9 mouse cellular contexts compared by ENCODE assay signal in genomic region chr4:147940111-147940510, GRCm38 (mm10). TPM values are rescaled to one million over a fixed set of nuclear protein-coding genes. Genes with fewer than 3 reads are reported as not detected.
DNase-seq lines count a peak whose midpoint lies in the region; ATAC-seq lines count a peak whose summit lies in the region.
"Had no signal": no experiment of that assay in that cellular context is flagged by ENCODE, and none has a peak within 500 bp of the region (broad histone marks: within the 10 kb centered on the region; RNA-seq: fewer than 3 reads in every experiment).

No protein-coding gene starts in this region.

- DNase-seq in heart, postnatal 14 days = no peak
- DNase-seq in Muller cell, postnatal 12 days (ENCODE audit: inconsistent ontology term) = peak; percentile 79
- DNase-seq in forebrain, embryonic 14.5 days (ENCODE audit: low spot score) = peak; percentile 51
- no peak for DNase-seq in liver, embryonic 13.5 days
- no peak for DNase-seq in thymus, adult 18-20 months
- no peak for DNase-seq in urinary bladder, postnatal 4 days (ENCODE audit: low spot score in 2 of 2)
- no peak for DNase-seq in adrenal gland, adult 2 months

- 0 out of 4 replicates have a peak overlapping the region, but pooled peaks of 1 of the 2 experiments have one; percentile 95 for H3K4me3 ChIP-seq in heart, embryonic 14.5 days (ENCODE audit: control insufficient read depth in 1 of 2, insufficient read depth in 1 of 2, low read depth in 1 of 2, low read length in 2 of 2)
- H3K4me3 ChIP-seq in forebrain, embryonic 14.5 days (ENCODE audit: low read depth, low read length) = no peak overlapping the region
- H3K4me3 ChIP-seq in liver, embryonic 13.5 days (replicated peaks) = peak overlapping the region; percentile 94; the same call in 1 of the 2 replicates

- peaks cover 23% of the 10 kb centered on the region for H3K36me3 ChIP-seq in heart, embryonic 14.5 days (ENCODE audit: control insufficient read depth, insufficient read depth, low read length)
- peaks cover 19% of the 10 kb centered on the region for H3K36me3 ChIP-seq in forebrain, embryonic 14.5 days (ENCODE audit: control insufficient read depth, insufficient read depth, low read length)
- H3K36me3 ChIP-seq in liver, embryonic 13.5 days = peaks cover 24% of the 10 kb centered on the region

- ATAC-seq in heart, embryonic 14.5 days (ENCODE audit: insufficient number of reproducible peaks, insufficient read depth, low FRiP score, low read depth) = no peak
- peak; percentile 18 for ATAC-seq in forebrain, embryonic 14.5 days
- ATAC-seq in liver, embryonic 13.5 days (ENCODE audit: low read depth) = no peak

- peak overlapping the region; percentile 83 to 87 for H3K27ac ChIP-seq in heart, embryonic 14.5 days (replicated peaks in 1 of 2; ENCODE audit: control insufficient read depth in 1 of 2, insufficient read depth in 1 of 2, low read depth in 2 of 2, low read length in 2 of 2)
- H3K27ac ChIP-seq in forebrain, embryonic 14.5 days (ENCODE audit: low read depth, low read length) = peak overlapping the region; percentile 58
- peak overlapping the region; percentile 23; the same call in 1 of the 2 replicates for H3K27ac ChIP-seq in liver, embryonic 13.5 days

- H3K4me2 ChIP-seq in heart, embryonic 14.5 days (ENCODE audit: low read length) = peak overlapping the region; percentile 52
- peak overlapping the region; percentile 20; the same call in 1 of the 2 replicates for H3K4me2 ChIP-seq in forebrain, embryonic 14.5 days (ENCODE audit: low read length)
- H3K4me2 ChIP-seq in liver, embryonic 13.5 days = peak overlapping the region; percentile 45

- peaks cover 35 to 53% of the 10 kb centered on the region in 2 experiments for H3K4me1 ChIP-seq in heart, embryonic 14.5 days (ENCODE audit: control insufficient read depth in 2 of 2, insufficient read depth in 2 of 2, low read length in 2 of 2)
- H3K4me1 ChIP-seq in forebrain, embryonic 14.5 days (ENCODE audit: control insufficient read depth, insufficient read depth, low read length) = peaks cover 25% of the 10 kb centered on the region
- H3K4me1 ChIP-seq in liver, embryonic 13.5 days (replicated peaks) = peaks cover 68% of the 10 kb centered on the region

- no peaks in the 10 kb centered on the region for H3K9me3 ChIP-seq in heart, embryonic 14.5 days (ENCODE audit: control insufficient read depth, low read length)
- no peaks in the 10 kb centered on the region for H3K9me3 ChIP-seq in forebrain, embryonic 14.5 days (replicated peaks; ENCODE audit: control insufficient read depth, low read length)
- H3K9me3 ChIP-seq in liver, embryonic 13.5 days (replicated peaks) = no peaks in the 10 kb centered on the region

- peak overlapping the region; percentile 46; the same call in 1 of the 2 replicates for H3K9ac ChIP-seq in heart, embryonic 14.5 days (ENCODE audit: low read length)
- no peak overlapping the region for H3K9ac ChIP-seq in forebrain, embryonic 14.5 days (ENCODE audit: low read length)
- H3K9ac ChIP-seq in liver, embryonic 13.5 days = 0 out of 2 replicates have a peak overlapping the region, but pooled peaks have one; percentile 17

- H3K27me3 ChIP-seq in heart, embryonic 14.5 days (ENCODE audit: control insufficient read depth, insufficient read depth, low read length) = no peaks in the 10 kb centered on the region
- H3K27me3 ChIP-seq in forebrain, embryonic 14.5 days (replicated peaks; ENCODE audit: control insufficient read depth, insufficient read depth, low read length) = no peaks in the 10 kb centered on the region
- peaks cover 8% of the 10 kb centered on the region for H3K27me3 ChIP-seq in liver, embryonic 13.5 days

- WGBS in heart, embryonic 14.5 days = 55% methylated on average over 9 of the region's 9 CpGs
- 31% methylated on average over 9 of the region's 9 CpGs for WGBS in forebrain, embryonic 14.5 days
- 56% methylated on average over 9 of the region's 9 CpGs for WGBS in liver, embryonic 13.5 days (ENCODE audit: insufficient replicate concordance)

- intact Hi-C loops in heart, postnatal 14 days (cut with DNase I) = no loop called here

RNA-seq across cellular contexts. Expression of gene 2510039O18Rik, which starts 0.6 kb away (rescaled TPM):
- polyA plus RNA-seq in heart, embryonic 14.5 days (2014; fragmentation: Nextera tagmentation; extraction: Ambion mirVana) = 19.3 and 22.1 TPM in 2 replicates
- total RNA-seq in heart, postnatal 14 days (2021) = 10 to 100 TPM; 39.6 to 43.9 TPM
- polyA plus RNA-seq in forebrain, embryonic 14.5 days (2014; fragmentation: Nextera tagmentation; extraction: Ambion mirVana) = 12.5 TPM in 2 replicates
- polyA plus RNA-seq in liver, embryonic 13.5 days (2015; fragmentation: Nextera tagmentation; extraction: Ambion mirVana) = 6.8 and 7.1 TPM in 2 replicates
- 10 to 100 TPM; 44.4 TPM for total RNA-seq in adrenal gland, adult 2 months (2021)
- polyA plus RNA-seq in adrenal gland, adult 2 months (2012; rRNA removed) = 119 and 120 TPM in 2 replicates

RNA-seq across cellular contexts. Expression of gene Plod1, which starts 3.5 kb away (rescaled TPM):
- polyA plus RNA-seq in heart, embryonic 14.5 days (2014; fragmentation: Nextera tagmentation; extraction: Ambion mirVana) = 50.1 and 50.7 TPM in 2 replicates
- total RNA-seq in heart, postnatal 14 days (2021) = 10 to 100 TPM; 90.1 to 95.0 TPM
- 15.0 and 18.8 TPM in 2 replicates for polyA plus RNA-seq in forebrain, embryonic 14.5 days (2014; fragmentation: Nextera tagmentation; extraction: Ambion mirVana)
- 24.9 and 28.3 TPM in 2 replicates for polyA plus RNA-seq in liver, embryonic 13.5 days (2015; fragmentation: Nextera tagmentation; extraction: Ambion mirVana)
- 10 to 100 TPM; 36.4 to 44.0 TPM for total RNA-seq in adrenal gland, adult 2 months (2021)
- polyA plus RNA-seq in adrenal gland, adult 2 months (2012; rRNA removed) = 36.1 and 46.5 TPM in 2 replicates

RNA-seq across cellular contexts. Expression of gene Mfn2, which starts 35.6 kb away (rescaled TPM):
- polyA plus RNA-seq in heart, embryonic 14.5 days (2014; fragmentation: Nextera tagmentation; extraction: Ambion mirVana) = 107 and 117 TPM in 2 replicates
- total RNA-seq in heart, postnatal 14 days (2021) = 100 to 1,000 TPM; 621 to 624 TPM
- polyA plus RNA-seq in forebrain, embryonic 14.5 days (2014; fragmentation: Nextera tagmentation; extraction: Ambion mirVana) = 33.8 and 50.1 TPM in 2 replicates
- polyA plus RNA-seq in liver, embryonic 13.5 days (2015; fragmentation: Nextera tagmentation; extraction: Ambion mirVana) = 17.7 and 21.0 TPM in 2 replicates
- total RNA-seq in adrenal gland, adult 2 months (2021) = 100 to 1,000 TPM; 164 to 221 TPM
- polyA plus RNA-seq in adrenal gland, adult 2 months (2012; rRNA removed) = 77.6 and 98.7 TPM in 2 replicates

RNA-seq across cellular contexts. Expression of gene Nppb, which starts 45.5 kb away (rescaled TPM):
- polyA plus RNA-seq in heart, embryonic 14.5 days (2014; fragmentation: Nextera tagmentation; extraction: Ambion mirVana) = 180 and 234 TPM in 2 replicates
- 100 to 1,000 TPM in 1 of 2 experiments, 10 to 100 TPM in 1; 74.4 to 148 TPM for total RNA-seq in heart, postnatal 14 days (2021)
- not detected in 2 replicates for polyA plus RNA-seq in forebrain, embryonic 14.5 days (2014; fragmentation: Nextera tagmentation; extraction: Ambion mirVana)
- 0.38 TPM in 1 of 2 replicates, not detected in the other for polyA plus RNA-seq in liver, embryonic 13.5 days (2015; fragmentation: Nextera tagmentation; extraction: Ambion mirVana)
- 1 to 10 TPM in 1 of 2 experiments, not detected in 1; 9.8 TPM for total RNA-seq in adrenal gland, adult 2 months (2021)
- not detected in 2 replicates for polyA plus RNA-seq in adrenal gland, adult 2 months (2012; rRNA removed)
- total RNA-seq: layer of hippocampus, adult 18-20 months had no signal

Comparison
In these comparisons a context has a peak if more than half of its experiments do, and no peak if none do; other contexts are left out.
1. H3K27ac ChIP-seq: peak in every context shown above with its lines; median percentile 85 in heart, embryonic 14.5 days; 58 in forebrain, embryonic 14.5 days; 23 in liver, embryonic 13.5 days.
2. DNase-seq: peak in Muller cell, postnatal 12 days (single experiment) and forebrain, embryonic 14.5 days (single experiment); none in heart, postnatal 14 days (0 of 2), liver, embryonic 13.5 days (single experiment), thymus, adult 18-20 months (0 of 2), urinary bladder, postnatal 4 days (0 of 2) and adrenal gland, adult 2 months (single experiment).
3. Peak in every context shown above with its lines, with median percentiles within 50 percentile points of each other: H3K4me2 ChIP-seq.